Mouse (Mus musculus) left cerebral cortex, adult 11 months (tissue): Measurements from ENCODE around the gene Slc5a11.

Experiments
- DNase-seq: peaks from one replicate; pipeline ENCODE4 v3.0.0; 2022; ENCODE audit warnings: low spot score

Slc5a11 gene

DNA sequence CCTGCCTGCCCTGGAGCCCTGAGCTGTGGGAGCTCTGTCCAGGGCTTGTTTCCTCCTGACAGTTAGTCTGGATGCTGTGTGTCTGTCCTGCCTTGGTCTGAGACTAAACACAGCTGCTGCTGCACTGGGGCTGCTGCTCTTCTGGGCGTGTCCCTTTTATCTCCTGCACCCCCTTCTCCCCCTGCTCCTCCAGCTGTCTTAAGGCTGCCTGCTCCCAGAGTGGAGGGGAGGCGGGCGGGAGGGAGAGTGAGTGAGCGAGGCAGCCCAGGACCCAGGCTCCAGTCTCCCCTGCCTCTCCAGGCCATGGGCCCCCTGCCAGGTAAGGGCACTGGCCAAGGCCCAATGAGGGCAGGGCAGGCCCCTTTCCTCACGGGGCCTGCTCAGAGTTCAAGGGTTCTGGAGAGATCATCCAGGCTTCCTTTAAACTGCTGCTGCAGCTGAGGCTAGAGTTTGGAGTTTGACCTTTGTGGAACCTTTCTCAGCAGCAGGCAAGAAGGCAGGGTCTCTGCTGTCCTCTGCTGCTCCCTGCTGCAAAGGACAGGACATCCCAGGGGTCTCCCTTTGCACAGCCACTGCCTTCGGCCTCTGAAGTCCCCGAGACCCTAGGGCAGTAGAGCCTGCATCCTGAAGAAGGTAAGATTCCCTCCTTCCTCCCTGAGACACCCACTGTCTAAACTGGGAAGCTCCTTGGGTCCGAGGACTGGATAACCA, at the start of gene Slc5a11:
Gene Slc5a11, plus strand, starts transcription at position 416 of the 711 bp plus-strand sequence.
- DNase-seq: no peak

DNA sequence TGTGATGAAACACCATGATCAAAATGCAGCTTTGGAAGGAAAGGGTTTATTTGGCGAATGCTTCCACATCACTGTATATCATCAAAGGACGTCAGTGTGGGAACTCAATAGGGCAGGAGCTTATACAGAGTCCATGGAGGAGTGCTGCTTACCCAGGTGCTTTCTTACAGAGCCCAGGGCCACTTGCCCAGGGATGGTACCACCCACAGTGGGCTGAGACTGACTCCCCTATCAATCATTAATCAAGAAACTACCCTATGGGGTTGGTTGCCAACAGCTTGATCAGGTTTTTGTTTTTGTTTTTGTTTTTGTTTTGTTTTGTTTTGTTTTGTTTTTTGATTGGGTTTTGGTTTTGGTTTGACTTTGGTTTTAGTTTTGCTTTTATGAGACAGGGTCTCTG, 47.1 kb upstream of the Slc5a11 start:
- DNase-seq: no peak

DNA sequence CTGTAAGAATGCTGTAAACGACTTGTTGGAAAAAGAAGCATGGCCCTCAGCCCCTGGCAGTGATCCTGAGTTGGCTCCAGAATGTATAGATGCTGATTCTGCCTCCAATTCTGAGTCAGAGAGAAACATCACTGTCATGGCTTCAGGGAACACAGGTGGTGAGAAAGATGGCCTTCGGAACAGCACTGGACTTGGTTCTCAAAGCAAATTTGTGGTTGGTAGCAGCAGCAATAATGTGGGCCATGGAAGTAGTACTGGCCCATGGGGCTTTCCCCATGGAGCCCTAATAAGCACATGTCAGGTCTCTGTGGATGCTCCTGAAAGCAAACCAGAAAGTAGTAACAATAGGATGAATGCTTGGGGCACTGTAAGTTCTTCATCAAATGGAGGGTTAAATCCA, 45.0 kb upstream of the Slc5a11 start:
- DNase-seq: no peak

DNA sequence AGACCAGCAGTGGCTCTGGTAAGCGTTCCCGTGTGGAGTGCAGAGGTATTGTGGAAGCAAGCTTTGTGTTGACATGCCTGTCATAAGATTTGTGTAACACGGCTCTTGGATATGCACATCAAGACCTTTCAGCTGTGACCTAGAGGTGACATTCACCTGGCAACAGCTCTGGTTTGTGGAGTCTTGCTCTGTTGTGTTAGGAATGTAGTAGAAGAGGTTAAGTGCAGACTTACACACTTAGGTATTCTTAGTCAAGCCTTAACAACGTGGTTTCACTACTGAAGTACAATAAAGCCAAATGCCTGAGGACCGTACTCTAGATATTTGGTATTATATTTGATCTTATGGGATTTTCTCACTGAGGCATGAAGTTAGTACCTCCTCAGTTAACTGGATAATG, 42.5 kb upstream of the Slc5a11 start:
- no peak for DNase-seq

DNA sequence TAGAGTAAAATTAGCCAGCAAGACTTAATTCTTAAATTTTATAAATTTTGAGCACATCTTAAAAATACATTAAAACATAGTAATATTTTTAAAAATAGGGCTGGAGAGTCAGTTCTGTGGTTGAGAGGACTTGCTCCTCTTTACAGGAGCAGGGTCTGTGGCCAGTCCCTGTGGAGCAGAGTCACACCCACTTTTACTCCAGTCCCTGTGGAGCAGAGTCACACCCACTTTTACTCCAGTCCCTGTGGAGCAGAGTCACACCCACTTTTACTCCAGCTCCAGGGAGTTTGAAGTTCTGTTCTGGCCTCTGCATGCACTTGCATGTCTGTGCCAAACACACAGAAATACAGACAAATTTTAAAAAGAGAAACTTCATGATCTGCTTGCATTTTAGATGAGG, 37.4 kb upstream of the Slc5a11 start:
- no peak for DNase-seq

DNA sequence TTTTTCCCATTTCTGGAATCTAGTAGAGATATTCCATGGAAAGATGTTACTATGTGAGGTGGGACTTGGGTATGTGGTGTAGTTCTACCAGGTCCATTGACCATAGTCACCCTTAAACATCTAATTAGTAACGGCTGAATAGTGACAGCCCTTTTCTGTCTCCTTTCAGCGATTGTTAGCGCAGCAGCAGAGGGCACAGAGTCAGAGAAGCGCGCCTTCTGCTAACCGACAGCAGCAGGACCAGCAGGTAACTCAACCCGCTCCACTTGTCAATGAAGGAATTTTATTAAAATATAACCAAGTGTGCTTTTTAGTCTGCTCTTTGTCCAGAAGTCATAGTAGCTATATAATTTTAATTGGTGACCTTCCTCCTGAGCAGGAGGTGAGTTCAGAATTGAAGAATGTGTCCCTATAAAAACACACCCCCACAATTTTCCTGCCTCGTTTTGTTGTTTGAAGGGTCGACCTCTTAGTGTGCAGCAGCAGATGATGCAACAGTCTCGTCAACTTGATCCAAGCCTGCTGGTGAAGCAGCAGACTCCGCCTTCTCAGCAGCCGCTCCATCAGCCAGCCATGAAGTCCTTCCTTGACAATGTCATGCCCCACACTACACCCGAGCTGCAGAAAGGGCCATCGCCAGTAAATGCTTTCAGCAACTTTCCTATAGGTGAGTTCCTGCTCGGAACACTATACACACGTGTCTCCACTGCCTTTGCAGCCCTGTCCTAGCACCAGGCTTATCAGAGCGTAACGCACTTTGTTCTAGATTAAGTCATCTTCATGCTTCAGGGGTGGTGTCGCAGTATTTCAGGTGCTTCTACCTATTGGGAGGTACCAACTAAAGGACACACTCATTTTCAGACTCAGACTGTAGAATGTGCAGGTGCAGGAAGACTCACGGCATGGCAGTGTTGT, 32.5 kb upstream of the Slc5a11 start:
- no peak for DNase-seq

DNA sequence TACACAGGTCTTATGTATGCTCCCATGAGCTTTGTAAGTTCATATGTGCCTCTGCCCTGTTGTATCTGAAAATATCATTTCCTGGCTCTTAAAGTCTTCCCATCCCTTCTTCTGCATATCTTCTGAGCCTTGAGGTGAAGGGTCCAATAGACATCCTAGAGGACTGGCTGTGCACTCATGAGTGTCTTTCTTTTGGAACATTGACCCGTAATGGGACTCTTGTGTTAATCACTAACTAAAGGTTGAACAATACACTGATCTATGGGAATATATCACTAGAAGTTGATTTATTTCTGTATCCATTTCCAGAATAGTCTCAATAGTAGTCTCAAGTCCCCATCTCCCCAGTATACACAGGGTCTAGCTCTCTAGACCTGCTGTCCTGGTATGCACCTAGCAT, 29.7 kb upstream of the Slc5a11 start:
- no peak for DNase-seq

DNA sequence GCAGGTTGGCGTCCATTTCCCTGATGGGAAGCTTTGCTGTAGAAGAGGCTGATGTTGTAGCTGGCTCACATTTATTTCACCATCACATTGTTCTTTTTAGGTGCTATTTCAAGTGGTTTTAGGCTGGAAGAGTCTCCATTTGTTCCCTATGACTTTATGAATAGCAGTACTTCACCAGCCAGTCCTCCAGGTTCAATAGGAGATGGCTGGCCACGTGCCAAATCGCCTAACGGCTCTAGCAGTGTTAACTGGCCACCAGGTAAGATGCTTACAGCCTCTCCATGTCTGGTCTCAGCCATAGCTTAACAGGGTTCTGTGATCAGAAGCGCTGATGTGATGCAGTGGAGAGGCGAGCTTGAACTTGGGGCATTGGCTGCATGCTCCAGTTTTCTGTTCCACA, 28.1 kb upstream of the Slc5a11 start:
- DNase-seq: no peak

DNA sequence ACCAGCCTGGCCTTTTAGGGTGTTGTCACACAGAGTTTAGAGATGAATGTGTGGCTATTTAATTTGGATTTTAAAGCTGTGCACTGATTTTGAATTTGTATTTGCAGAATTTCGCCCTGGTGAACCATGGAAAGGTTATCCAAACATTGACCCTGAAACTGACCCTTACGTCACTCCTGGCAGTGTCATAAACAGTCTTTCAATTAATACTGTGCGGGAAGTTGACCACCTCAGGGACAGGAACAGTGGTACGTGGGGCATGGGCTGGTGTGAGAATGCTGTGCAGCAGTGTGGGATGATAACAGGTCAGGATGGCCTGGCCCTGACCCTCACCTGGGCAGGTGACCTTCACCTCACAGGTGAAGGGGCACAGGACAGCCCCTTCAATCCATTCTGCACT, 27.3 kb upstream of the Slc5a11 start:
- no peak for DNase-seq

DNA sequence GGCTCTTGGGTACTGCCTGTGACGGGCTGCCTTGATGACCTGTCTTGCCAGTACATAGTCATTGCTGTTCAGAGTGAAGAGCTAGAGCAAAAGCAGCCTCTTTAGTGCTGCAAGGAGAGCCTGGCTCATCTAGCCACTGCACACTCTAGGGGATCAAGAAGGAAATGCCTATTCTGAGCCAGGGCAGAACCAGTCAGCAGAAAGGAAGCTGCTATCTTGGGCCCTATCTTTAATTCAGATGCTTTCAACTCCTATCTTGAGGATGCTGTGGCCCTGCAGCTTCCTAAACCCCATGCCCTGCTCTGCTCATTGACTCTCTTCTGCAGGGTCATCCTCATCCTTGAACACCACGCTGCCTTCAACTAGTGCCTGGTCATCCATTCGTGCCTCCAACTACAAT, 26.1 kb upstream of the Slc5a11 start:
- DNase-seq: no peak

DNA sequence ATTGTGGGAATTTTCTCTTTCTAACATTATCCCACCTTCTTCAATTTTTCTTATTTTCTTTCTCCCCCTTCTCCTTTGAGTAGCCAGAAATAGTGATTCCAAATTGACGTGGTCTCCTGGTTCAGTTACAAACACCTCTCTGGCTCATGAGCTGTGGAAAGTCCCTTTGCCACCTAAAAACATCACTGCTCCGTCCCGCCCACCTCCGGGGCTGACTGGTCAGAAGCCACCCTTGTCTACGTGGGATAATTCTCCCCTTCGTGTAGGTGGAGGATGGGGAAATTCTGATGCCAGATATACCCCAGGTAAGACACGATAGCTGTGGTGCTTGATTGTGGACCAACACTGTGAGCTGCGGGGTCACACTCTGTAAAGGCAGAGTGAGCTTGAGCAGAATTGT, 24.8 kb upstream of the Slc5a11 start:
- no peak for DNase-seq

DNA sequence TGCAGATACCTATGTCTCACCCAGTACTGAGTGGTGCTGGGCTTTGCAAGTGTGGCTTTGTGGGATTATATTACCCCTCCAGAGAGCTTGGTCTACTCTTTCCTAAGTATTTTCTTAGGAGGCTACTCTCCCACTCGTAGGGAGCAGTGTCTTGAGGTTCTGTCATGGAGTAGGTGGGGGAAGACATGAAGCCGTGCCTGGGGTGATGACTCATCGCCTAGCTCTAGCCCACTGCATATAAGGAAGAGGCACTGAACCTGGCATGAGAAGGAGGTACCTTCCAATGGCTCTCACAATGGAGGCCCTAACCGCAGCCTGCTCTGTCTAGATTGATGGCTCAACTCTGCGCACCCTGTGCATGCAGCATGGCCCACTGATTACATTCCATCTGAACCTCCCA, 22.8 kb upstream of the Slc5a11 start:
- DNase-seq: no peak

DNA sequence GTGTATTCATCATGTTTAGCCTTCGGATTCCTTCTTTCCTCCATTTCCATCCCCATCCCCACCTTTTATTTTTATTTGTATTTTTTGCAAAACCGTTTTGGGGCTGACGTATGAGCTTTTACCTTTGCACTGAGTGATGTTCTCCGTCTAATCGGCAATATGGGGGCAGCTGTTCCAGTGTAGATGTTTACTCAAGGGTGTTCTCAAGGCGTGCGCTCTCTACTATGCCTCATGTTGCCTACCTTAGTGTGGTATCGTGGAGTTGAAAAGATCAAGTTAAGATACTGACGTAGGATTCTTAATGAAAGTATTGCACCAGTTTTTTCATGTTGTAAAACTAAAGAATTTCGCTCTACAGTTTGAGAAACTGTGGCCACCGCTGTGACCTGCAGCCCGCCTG, 21.4 kb upstream of the Slc5a11 start:
- no peak for DNase-seq

DNA sequence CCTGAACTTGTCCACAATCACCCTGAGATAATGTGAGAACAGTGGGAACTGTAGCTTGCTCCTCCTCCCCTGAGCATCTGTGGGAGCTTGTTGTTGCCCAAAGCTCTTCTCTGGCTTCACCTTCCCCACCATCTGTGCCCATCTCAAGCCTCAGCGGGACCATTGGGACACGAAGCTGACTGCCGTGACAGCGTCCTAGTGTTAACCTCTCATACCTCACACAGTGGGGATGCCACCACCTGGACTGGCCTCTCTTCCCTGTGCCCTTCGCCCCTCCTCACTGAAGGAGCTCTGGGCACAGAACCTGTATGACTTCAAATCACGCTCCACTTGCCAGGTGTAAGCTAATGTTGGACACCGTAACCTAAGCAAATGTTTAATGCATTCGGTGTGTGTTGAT, 19.9 kb upstream of the Slc5a11 start:
- DNase-seq: no peak

DNA sequence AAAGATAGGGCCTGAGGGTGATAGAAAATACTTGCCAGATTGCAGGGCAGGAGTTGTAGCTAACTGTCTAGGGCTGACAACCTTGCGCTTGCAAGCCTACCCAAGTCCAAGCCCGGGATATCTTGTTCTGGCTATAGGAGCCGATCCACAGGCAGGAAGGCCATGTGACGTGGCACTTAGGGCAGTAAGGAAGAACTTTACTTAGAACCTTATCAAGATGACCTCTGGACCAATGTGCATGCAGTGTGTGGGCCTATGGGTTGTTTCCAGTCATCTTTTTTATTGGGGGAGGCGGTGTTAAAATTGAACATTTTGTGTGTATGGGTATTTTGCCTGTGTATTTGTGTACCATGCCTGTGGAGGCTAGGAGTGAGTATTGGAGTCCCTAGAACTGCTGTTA, 18.1 kb upstream of the Slc5a11 start:
- DNase-seq: no peak

DNA sequence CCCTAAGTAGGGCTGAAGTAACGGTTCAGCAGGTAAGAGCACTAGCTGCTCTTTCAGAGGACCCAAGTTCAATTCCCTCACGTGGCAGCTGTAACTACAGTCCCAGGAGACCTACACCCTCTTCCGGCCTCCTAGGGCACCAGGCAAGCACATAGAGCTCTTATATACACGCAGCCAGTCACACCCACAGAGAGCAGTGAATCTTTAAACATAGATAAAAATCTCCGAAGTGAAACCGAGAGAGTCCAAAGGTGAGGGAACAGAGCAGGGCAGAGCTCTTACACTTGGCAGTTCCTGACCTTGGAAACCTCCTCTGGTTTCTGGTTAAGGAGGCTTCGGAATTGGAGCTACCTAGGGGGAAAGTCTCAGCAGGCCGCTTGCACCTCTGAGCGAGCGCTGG, 15.9 kb upstream of the Slc5a11 start:
- no peak for DNase-seq

DNA sequence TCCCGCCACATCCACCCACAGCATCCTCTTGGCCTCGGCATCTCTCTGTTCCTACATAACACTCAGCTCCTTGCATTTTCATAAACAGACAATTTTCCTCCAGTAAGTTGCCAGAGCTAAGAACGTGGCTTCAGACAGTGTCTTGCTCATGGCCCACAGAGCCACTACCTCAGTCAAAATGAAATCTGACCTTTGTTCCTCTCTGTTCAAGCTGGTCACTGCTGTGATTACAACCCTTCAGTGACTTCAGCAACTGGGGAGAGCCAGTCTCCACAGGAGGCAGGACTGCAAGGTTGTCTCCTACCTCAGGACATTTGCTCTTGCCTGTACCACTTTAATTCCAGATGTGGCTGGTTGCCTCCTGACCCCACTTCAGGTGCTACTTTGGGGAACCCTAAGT, 15.4 kb upstream of the Slc5a11 start:
- no peak for DNase-seq

DNA sequence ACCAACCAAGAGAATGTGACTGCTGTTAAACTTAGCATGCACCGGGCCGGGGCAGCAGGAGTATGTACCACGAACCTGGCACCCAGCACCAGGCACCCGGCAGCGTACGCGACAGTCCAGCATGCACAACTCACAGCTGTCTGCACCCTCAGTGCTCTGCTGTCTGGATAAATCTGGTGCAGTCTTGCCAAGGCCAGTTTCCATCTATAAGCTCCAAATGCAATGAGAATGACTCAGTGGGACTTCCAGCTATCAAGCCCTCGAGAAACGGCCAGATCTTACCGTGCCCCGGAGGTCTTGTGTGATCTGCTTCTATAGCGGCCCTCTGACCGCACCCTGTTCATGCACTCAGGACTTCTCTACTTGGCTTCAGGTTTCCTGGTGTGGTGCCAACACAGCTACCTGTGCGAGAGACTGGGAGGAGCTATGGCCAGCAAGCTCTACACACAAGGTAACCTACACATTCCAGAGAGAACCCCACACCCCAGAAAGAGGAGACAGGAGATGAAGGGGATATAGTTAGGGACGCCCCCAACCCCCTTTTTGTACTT, 14.8 kb upstream of the Slc5a11 start:
- no peak for DNase-seq

DNA sequence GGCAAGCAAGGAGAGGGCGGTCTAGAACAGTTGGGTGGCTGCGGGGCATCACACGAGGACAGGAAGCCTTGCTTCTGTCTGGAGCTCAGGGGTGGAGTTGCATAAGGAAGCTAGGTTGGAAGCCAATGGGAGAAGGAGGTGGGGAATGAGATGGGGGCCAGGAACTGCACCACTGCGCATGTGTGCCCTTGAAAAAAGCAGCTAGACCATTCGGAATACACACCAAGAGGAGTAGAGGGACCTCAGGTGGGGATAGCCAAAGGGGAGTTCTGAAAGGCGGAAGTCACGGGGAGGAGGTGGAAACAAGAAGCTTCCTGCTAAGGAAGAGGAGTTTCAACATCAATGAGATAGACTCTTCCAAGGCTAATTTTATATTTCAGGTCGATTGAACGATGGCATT, 13.9 kb upstream of the Slc5a11 start:
- no peak for DNase-seq

DNA sequence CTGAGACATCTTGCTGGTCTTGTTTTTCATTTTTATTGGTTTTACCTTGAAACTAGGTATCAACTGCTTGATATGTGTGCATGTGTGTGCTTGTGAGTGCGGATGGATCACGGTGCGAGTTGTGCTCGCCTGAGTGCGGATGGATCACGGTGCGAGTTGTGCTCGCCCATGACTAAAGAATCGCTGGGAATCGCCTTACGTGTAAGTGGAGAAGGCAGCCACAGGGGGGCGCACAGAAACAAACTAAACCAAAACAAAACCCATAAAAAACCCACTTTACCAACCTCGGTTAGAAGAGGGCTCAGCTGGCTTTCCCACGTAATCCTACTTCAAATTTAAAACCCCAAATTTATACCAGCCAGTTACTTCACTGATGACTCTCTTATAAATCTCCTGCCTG, 9.3 kb upstream of the Slc5a11 start:
- no peak for DNase-seq

DNA sequence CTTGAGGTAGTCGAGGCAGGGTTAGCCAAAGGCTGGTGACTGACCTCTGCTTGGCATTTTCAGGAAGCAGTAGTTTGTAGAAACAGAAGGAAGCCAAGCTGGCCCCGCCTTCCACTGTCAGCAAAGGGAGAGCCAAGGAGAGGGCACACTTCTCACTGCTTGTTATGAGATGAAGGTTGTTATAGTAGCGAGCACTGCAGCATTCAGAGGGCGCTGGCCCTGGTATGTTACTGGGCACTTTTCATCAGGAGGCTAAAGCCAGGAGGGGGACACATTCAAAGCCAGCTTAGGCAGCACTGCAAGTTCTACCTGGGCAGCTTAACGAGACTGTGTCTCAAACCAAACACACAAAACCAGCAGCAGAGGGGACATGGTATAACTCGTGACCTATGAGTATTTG, 7.0 kb upstream of the Slc5a11 start:
- DNase-seq: no peak

DNA sequence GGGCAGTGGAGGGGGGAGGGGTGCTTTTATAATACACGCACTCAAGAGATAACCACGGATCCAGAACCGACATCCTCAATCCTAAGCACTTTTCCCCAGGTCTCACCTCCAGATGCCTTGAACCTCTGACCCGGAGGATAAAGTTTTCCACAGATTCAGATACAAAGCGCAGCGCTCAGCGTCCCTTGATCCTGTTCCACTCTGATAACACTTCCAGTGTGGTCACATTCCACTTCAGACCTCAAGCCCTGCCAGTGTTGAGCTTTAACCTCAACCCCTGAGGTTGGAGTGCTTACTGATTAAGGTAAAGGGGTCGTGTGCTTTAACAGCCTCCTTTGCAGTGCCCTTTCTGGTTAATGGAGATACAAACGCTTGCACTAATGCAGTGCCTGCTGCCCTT, 4.7 kb upstream of the Slc5a11 start:
- no peak for DNase-seq

DNA sequence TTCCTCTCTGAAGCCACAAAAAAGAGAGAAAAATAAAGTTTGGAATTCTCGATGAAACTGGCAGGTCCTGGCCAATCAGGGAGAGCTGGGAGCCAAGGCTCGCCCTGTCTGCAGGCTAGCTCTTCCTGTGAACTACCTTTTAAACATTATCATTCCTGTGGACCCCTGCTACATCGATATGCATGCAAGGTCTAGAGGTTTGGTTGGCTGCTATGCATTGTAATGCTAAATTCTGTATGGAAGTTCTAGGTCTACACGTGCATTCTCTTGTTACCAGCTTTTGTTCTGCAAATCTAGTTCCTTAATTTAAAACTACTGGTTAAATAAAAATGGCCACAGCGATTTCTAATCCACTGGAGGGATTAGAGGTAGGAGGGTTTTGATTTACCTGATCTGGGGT, 3.1 kb upstream of the Slc5a11 start:
- DNase-seq: no peak
